Mouse (Mus musculus) gastrocnemius, postnatal 25 days (tissue): ENCODE data around the gene Mrpl2. TPM values are rescaled to one million over a fixed set of nuclear protein-coding genes. Genes with fewer than 3 reads are reported as not detected.

ENCODE experiments used
- DNase-seq: peaks from one replicate; pipeline ENCODE4 v3.0.0; 2022
- long read RNA-seq, 2 experiments: library from polyadenylated mRNA; stranded (forward); transcript quantifications; one replicate each; pipeline ENCODE4 v2.0.0; 2021
- total RNA-seq, 2 experiments: library from RNA; stranded (reverse); gene quantifications; 1 replicate in 1 of 2; 2 replicates in 1 of 2; pipeline ENCODE4 v1.2.3; 2021

Mrpl2 gene
- 100 to 1,000 TPM in 1 of 2 experiments, 10 to 100 TPM in 1; 99.2 to 110 TPM for total RNA-seq
- long read RNA-seq, experiment 1, transcript Mrpl2-201 (7 exons, 1,031 nt): major isoform, 104 of 130 reads
- long read RNA-seq, experiment 1, partial matches to known transcripts: 7 of 130 reads
- long read RNA-seq, experiment 1, other reads (novel, unspliced or antisense): 13 of 130 reads
- long read RNA-seq, experiment 2, transcript Mrpl2-201 (7 exons, 1,031 nt): major isoform, 104 of 127 reads
- long read RNA-seq, experiment 2, partial matches to known transcripts: 9 of 127 reads
- long read RNA-seq, experiment 2, other reads (novel, unspliced or antisense): 9 of 127 reads

GRCm38 (mm10) chr17:46645561-46646321 lies at the start of gene Mrpl2, which contains the start of gene Klc4:
Gene Mrpl2 (plus strand): TSS chr17:46646229.
Gene Klc4 (minus strand): TSS chr17:46646022.
- DNase-seq: peak; percentile 98

- no peak for DNase-seq
Observed at GRCm38 (mm10) chr17:46597956-46598355, 48.1 kb upstream of the Mrpl2 start.

- no peak for DNase-seq
Observed at GRCm38 (mm10) chr17:46598963-46599362, 47.1 kb upstream of the Mrpl2 start.

DNA sequence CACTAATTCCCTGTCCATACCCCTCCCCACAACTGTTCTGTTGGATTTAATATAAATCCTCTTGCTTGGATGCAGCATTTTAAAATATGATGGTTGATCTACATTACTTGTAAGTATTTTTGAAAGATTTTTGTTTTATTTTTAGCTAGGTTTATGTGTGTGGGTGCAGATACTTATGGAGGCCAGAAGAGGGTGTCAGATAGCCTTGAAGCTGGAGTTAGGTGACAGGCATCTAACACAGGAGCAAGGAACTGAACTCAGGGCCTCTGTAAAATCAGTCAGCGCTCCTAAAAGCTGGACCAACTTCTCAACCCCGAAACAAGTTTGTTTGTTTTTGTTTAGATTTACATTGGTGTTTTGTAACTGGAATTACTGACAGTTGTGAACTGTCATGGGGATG lies 45.5 kb upstream of the Mrpl2 start:
- DNase-seq: no peak

- no peak for DNase-seq
Observed at GRCm38 (mm10) chr17:46602212-46602611, 43.8 kb upstream of the Mrpl2 start.

- no peak for DNase-seq
Observed at GRCm38 (mm10) chr17:46603229-46603628, 42.8 kb upstream of the Mrpl2 start.

- DNase-seq: no peak
Observed at GRCm38 (mm10) chr17:46605126-46605525, 40.9 kb upstream of the Mrpl2 start.

DNA sequence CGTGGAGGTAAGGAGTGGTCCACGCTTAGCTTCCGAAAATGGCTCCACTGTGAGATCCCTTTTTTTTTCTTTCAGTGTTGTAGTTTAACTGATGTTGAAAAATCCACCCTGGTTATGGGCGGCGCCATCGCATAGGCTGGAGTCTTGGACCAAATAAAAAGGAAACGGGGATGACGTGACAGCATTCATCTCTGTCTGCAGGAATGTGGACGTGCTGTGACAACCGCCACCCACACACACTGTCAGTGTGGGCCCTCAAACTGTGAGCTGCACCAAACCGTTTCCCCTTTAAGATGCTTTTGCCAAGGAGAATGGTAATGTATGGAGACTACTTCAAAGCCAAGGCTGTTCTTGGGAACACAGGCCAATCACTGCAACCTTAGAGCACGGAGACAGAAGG lies 40.0 kb upstream of the Mrpl2 start:
- no peak for DNase-seq

GRCm38 (mm10) chr17:46609721-46610514 lies 36.1 kb upstream of the Mrpl2 start:
- no peak for DNase-seq

DNA sequence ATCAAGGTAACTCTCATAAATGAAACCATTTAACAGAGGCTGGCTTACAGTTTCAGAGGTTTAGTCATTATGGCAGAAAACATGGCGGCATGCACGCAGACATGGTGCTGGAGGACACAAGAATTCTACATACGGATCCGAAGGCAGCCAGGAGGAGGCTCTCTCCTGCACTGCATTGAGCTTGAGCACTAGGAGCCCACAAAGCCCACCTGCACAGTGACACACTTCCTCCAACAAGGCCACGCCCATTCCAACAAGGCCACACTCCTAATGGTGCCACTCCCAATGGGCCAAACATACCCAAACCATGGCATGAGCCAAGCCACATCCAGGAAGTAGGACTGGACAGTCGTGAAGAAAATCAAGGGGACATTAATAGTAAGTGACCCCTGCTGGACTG lies 34.7 kb upstream of the Mrpl2 start:
- DNase-seq: no peak

DNA sequence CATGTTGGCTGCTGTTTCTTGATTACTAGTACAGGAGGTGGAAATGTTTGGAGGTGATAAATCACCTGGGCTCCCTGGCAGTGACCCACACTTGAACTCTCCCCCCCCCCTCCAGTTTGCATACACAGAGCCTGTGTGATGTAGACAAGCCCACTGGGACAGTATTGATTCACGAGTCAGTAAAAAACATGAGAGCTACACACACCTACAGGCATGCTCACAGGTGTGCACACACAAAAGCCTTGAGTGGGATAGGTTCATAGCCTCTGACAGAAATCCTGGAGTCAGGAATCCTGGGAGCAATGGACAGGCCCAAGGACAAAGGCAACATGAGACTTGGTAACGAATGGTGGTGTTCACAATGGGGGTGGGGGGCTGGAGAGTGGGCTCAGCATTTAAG lies 33.8 kb upstream of the Mrpl2 start:
- DNase-seq: no peak

DNA sequence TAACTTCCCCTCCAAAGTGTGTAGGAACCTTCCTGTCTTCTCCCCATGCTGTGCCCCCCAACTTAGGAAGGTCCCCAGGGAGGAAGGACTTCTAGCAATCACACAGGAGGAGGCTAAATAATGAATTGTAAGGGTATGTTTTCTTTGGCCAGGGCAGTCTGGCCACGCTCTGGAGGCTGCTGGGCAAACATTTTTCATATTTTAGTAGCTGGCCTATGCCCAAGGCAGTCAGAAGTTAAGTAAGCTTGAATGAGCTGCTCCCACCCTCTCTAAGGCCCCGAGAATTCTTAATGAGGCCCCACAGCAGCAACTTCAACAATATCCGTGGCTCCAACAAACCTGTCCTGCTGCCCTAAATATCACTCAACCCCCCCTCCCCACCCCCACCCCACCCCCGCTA lies 33.2 kb upstream of the Mrpl2 start:
- no peak for DNase-seq

DNA sequence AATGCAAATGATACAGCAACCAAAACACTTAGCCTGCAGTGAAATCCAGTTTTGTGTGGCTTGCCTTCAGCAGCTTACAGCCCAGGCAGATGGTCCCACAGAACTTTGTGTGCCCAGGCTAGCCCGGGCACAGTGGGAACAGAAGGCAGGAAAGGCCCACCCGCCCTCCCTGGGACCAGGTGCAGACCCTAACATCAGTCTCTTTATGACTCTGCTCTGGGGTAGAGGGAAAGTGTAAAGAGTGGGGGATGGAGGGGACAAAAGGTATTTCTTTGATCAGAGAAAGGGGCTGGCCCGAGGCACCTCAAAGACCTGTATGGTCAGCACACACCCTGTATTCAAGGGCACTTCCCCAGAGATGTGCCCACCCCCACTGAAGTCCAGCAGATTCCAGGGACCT lies 32.8 kb upstream of the Mrpl2 start:
- no peak for DNase-seq

- DNase-seq: no peak
Observed at GRCm38 (mm10) chr17:46617799-46618198, 28.2 kb upstream of the Mrpl2 start.

DNA sequence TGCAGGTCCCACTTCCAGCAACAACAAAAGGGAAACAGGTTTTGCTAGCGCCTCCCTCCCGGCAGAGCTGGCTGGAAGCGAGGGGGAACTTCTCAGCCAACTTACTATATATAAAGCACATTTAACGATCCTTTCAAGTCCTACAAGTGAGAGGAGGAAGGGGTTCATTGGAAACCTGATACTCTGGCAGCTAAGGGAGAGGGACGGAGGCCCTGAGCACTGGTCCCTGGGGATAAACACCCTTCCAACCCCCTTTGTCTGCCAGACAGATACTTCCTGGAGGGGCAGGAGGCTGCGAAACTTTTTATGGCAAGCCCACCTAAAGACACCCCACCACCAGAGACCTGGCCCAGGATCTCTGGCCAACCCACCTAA lies 27.6 kb upstream of the Mrpl2 start:
- DNase-seq: no peak

- DNase-seq: no peak
Observed at GRCm38 (mm10) chr17:46618769-46619682, 27.0 kb upstream of the Mrpl2 start.

DNA sequence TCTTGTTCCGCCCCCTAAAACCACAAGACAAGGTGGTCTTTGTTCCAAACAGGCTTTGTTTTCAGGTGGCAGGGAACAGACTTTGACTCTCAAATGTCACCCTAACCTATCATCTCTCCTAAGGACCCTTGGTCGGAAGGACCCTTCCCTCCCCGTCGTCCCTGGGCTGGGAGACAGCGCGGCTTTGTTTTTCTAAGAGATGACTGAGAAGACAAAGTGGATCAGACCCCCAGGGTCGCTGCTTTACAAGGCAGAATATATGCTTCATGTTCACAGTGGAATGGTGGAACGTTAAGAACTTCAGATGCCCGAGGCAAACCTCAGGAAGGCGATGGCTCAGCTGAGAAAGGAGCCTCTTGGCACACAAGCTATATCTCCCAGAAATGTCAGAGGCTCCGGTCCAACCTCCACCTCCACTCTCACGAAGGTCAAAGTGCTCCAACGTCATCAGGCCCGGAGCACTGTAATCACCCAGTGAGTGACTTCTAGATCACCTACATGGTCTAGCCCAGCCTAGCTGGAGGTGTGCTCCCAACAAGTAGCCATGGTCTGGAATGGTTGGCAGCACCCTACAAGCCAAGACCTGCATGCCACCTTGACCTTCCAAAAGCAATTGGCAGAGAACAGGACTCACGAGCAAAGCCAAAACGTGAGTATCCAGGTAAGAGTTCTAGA lies 26.2 kb upstream of the Mrpl2 start:
- DNase-seq: no peak

DNA sequence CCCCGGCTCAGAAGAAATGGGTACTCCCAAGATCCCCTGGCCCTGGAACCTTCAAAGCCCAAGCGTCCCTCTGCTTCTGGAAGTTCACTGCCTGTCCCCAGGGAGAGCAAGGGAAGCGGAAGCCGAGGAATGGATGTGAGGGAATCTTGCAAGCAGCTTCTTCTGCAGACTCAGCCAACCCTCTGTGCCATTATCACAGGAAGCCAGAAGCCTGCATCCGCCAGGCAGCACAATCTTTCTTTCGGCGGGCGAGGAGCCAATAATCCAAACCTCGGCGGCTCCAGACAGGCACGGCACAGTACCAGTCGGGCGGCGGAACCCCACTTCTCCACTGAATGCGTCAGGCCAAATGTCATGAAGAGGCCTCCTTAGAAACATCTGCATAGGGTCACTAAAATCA lies 24.7 kb upstream of the Mrpl2 start:
- no peak for DNase-seq

- DNase-seq: no peak
Observed at GRCm38 (mm10) chr17:46622269-46622668, 23.8 kb upstream of the Mrpl2 start.

DNA sequence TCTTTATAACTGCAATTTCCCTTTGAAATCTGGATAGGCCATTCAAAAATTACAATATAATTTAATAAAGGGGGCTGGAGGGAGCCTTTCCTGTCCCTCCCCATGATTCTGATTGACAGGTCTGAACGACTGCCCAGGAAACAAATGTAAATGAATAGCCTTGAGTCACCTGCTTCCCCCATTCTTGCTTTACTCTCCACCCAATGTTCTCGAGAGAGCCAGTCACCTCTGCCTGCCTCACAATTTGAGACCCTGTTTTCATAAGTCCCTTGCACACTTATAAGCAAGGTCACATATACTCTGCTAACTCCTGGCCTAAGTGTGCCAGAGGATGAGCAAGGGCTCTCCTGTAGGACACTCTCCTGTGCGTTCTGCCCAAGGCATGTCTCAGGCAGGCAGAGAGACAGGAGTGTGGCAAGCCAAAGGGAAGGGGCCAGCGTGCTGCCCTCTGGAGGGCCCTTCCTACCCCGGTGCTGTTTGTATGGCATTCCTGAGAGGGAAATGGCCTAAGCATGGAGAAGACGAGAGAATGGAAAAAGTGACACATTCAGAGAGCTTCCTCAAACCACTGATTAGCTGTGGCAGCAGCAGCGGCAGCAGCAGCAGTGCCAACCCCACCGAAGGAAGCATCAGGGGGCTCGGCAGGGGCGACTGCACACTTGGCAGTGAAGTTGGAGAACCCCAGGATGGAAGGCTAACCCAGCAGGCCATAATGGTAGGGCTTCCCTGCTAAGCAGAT lies 22.0 kb upstream of the Mrpl2 start:
- no peak for DNase-seq

GRCm38 (mm10) chr17:46624598-46624997 lies 21.4 kb upstream of the Mrpl2 start:
- no peak for DNase-seq
